Mouse (Mus musculus): ENCODE measurements around the gene Plpp3. TPM values are rescaled to one million over a fixed set of nuclear protein-coding genes. Genes with fewer than 3 reads are reported as not detected.

Gene Plpp3
- polyA plus RNA-seq (2014; fragmentation: Nextera tagmentation; extraction: Ambion mirVana) = 73.5 and 79.3 TPM in 2 replicates

DNA sequence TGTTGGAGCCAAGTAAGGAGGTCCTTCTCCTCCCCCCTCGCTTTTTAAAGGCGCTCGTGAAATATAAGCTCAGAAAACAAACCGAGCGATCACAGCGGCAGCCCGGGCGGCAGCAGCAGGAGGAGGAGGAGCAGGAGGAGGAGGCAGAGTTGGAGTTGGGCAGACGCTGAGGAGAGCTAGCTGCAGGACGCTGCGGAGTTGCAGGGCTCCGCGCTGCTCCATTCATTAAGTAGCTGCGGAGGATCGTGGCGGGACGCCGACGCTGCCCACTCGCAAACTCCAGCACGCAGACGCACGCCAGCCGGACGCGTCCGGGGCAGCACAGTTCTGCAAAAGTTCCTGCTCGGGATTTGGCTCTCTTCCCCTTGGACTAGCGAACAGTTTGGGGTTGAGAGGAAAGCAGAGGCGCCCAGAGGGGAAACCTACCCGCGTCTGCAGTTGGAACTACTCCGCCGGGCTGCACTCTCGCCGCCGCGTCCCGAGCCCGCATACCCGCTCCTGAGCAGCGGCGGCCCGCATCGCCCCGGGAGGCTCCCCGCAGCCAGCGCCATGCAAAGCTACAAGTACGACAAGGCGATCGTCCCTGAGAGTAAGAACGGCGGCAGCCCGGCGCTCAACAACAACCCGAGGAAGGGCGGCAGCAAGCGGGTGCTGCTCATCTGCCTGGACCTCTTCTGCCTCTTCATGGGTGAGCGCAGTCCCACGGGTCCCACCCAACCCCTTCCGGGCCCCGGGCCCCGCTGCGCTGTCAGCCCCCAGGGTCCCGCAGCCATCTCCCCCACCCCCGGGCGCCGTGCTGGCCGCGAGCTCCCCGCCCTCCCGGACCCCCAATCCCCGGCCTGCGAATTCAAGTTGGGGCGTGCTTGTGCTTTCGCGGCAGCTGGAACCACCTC, at the start of gene Plpp3:
TSS of gene Plpp3 (plus strand) at position 72 of the 893 bp plus-strand sequence.
- peak; percentile 87 for ATAC-seq (replicated peaks; ENCODE audit: insufficient number of reproducible peaks, low FRiP score, low TSS enrichment, low read depth)
- 0% methylated on average over 61 of the region's 77 CpGs for WGBS
- H3K9me3 ChIP-seq (replicated peaks; ENCODE audit: control insufficient read depth, low read length) = no peaks in the 10 kb centered on the region
- peak within 1 kb of the TSS; percentile 97 for H3K4me3 ChIP-seq (ENCODE audit: low read depth, low read length)
- no peaks in the 10 kb centered on the region for H3K27me3 ChIP-seq (ENCODE audit: control insufficient read depth, insufficient read depth, low read length)
- H3K9ac ChIP-seq (replicated peaks; ENCODE audit: low read length) = peak within 1 kb of the TSS; percentile 97
- DNase-seq (ENCODE audit: low spot score) = peak; percentile 94
- peak within 1 kb of the TSS; percentile 97 for H3K27ac ChIP-seq (replicated peaks; ENCODE audit: low read depth, low read length)
- no peaks in the 10 kb centered on the region for H3K36me3 ChIP-seq (replicated peaks; ENCODE audit: control insufficient read depth, insufficient read depth, low read depth, low read length)
- H3K4me2 ChIP-seq (ENCODE audit: low read depth, low read length) = peak within 1 kb of the TSS; percentile 77
- no peaks in the 10 kb centered on the region for H3K4me1 ChIP-seq (ENCODE audit: control insufficient read depth, insufficient read depth, low read length)

DNA sequence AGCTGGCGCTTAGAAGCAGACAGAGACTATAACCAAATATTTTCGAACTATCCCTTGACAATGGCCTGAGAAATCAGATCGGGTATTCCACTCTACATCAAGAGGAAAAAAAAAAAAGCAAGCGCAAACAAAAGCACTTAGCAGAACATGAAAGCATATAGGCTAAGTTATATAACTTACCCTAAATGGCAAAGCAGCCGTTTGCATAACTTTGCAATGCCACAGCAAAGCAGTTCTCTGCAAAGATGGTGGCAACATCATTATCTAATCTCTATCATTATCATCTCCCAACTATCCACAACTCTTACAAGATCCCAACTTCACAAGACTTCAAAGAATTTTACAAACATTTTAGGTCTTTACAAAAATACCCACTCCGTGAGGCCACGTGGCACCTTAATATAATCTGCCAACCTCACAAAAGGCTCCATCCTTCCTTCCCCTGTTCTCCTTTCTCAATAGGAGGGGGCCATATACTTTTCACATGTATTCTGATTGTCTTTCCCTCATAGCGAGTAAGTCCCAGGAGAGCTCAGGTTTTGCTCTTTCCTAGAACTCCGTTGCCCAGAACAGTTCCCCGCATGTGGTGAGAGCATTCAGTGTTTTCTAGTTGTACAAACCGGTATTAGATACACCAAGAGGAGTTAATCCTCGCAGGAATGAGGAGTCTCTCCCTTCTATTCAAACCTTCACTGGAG, 49.1 kb upstream of the Plpp3 start:
- WGBS = 63% methylated on average over 12 of the region's 12 CpGs
- Histone ChIP-seq H3K9me3 (replicated peaks; ENCODE audit: control insufficient read depth, low read length) (no peaks in the 10 kb centered on the region), H3K9ac (replicated peaks; ENCODE audit: low read length) (no peak overlapping the region), H3K4me2 (ENCODE audit: low read depth, low read length) (no peak overlapping the region), H3K27me3 (ENCODE audit: control insufficient read depth, insufficient read depth, low read length) (peaks cover 6% of the 10 kb centered on the region), H3K36me3 (replicated peaks; ENCODE audit: control insufficient read depth, insufficient read depth, low read depth, low read length) (no peaks in the 10 kb centered on the region), H3K4me3 (ENCODE audit: low read depth, low read length) (no peak overlapping the region), H3K27ac (replicated peaks; ENCODE audit: low read depth, low read length) (no peak overlapping the region), H3K4me1 (ENCODE audit: control insufficient read depth, insufficient read depth, low read length) (no peaks in the 10 kb centered on the region; the same call in 1 of the 2 replicates)
- ATAC-seq (replicated peaks; ENCODE audit: insufficient number of reproducible peaks, low FRiP score, low TSS enrichment, low read depth) (no peak), DNase-seq (ENCODE audit: low spot score) (no peak)

DNA sequence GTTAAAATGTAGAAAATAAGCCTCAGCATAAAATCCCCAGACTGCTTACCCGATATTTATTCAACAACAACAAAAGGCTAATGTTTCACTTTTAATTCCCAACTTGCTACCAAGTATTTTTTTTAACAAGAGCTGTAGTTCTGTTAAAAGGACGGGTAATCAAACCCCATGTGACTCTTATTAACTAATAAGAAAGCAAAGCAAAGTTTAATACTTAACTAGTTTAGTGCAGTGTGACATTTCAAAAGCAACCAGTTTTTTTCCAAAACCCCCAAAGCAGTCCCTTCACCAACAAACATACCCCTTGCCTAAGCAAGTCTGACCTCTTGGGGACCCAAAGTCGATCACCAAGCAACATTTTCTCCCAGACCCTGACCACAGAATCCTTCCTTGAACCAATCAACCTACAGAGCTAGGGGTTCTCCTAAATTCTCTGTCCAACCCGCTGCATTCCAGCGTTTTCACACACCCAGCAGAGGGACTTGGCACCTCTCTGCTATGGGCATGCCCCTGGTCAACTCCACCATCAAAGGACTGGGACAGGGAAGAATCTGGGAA, 48.4 kb upstream of the Plpp3 start:
- ATAC-seq (replicated peaks; ENCODE audit: insufficient number of reproducible peaks, low FRiP score, low TSS enrichment, low read depth) = no peak; the same call in 1 of the 2 replicates
- Histone ChIP-seq H3K9me3 (replicated peaks; ENCODE audit: control insufficient read depth, low read length) (no peaks in the 10 kb centered on the region), H3K36me3 (replicated peaks; ENCODE audit: control insufficient read depth, insufficient read depth, low read depth, low read length) (no peaks in the 10 kb centered on the region), H3K4me1 (ENCODE audit: control insufficient read depth, insufficient read depth, low read length) (no peaks in the 10 kb centered on the region; the same call in 1 of the 2 replicates), H3K27me3 (ENCODE audit: control insufficient read depth, insufficient read depth, low read length) (peaks cover 6% of the 10 kb centered on the region), H3K4me3 (ENCODE audit: low read depth, low read length) (peak overlapping the region; percentile 67), H3K27ac (replicated peaks; ENCODE audit: low read depth, low read length) (no peak overlapping the region), H3K4me2 (ENCODE audit: low read depth, low read length) (peak overlapping the region; percentile 96), H3K9ac (replicated peaks; ENCODE audit: low read length) (peak overlapping the region; percentile 77; the same call in 1 of the 2 replicates)
- 16% methylated on average over 5 of the region's 5 CpGs for WGBS
- DNase-seq (ENCODE audit: low spot score) = no peak

DNA sequence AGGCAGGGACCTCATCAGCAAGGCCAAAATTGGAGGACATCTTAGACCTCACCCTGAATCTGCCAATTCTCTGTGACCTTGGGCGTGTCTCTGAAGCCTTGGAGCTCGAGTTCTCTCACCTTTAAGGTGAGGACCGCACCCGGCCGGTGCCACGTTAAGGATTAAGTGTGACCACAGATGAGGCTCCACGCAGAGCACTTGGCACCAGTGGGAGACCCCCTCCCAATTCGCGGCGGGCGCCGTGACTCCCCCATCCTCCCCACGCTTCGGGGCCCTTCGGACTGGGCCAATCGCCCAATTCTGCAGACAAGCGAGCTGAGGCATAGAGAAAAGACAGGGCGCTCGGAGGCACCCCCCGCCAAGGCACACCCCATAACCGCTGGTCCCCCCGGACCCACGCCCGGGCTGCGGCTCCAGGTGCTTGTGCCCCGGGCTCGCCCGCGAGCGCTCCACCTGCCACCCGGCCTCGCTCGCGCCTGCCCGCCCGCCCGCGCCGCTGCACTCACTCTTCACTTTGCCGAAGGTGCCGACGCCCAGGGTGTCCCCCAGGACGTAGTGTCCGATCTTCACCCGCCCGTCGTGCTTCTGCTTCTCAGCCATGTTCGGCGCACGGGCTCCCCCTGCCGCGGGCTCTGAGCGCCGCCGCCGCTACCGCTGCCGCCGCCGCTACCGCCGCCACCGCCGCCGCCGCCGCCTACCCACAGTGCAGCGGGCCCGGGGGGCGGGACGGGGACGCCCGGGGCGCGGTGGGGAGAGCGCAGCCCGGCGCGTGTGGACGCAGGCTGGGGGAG, 47.8 kb upstream of the Plpp3 start, which contains the start of gene Prkaa2:
TSS of gene Prkaa2 (minus strand) at position 692 of the 791 bp plus-strand sequence.
- Histone ChIP-seq H3K36me3 (replicated peaks; ENCODE audit: control insufficient read depth, insufficient read depth, low read depth, low read length) (no peaks in the 10 kb centered on the region), H3K4me3 (ENCODE audit: low read depth, low read length) (peak within 1 kb of the TSS; percentile 67), H3K9ac (replicated peaks; ENCODE audit: low read length) (peak within 1 kb of the TSS; percentile 77), H3K4me2 (ENCODE audit: low read depth, low read length) (peak within 1 kb of the TSS; percentile 96), H3K27ac (replicated peaks; ENCODE audit: low read depth, low read length) (no peak within 1 kb of the TSS), H3K27me3 (ENCODE audit: control insufficient read depth, insufficient read depth, low read length) (peaks cover 6% of the 10 kb centered on the region), H3K4me1 (ENCODE audit: control insufficient read depth, insufficient read depth, low read length) (no peaks in the 10 kb centered on the region; the same call in 1 of the 2 replicates), H3K9me3 (replicated peaks; ENCODE audit: control insufficient read depth, low read length) (no peaks in the 10 kb centered on the region)
- DNase-seq (ENCODE audit: low spot score) (peak; percentile 69), ATAC-seq (replicated peaks; ENCODE audit: insufficient number of reproducible peaks, low FRiP score, low TSS enrichment, low read depth) (peak; percentile 81)
- WGBS = 1% methylated on average over 73 of the region's 80 CpGs

DNA sequence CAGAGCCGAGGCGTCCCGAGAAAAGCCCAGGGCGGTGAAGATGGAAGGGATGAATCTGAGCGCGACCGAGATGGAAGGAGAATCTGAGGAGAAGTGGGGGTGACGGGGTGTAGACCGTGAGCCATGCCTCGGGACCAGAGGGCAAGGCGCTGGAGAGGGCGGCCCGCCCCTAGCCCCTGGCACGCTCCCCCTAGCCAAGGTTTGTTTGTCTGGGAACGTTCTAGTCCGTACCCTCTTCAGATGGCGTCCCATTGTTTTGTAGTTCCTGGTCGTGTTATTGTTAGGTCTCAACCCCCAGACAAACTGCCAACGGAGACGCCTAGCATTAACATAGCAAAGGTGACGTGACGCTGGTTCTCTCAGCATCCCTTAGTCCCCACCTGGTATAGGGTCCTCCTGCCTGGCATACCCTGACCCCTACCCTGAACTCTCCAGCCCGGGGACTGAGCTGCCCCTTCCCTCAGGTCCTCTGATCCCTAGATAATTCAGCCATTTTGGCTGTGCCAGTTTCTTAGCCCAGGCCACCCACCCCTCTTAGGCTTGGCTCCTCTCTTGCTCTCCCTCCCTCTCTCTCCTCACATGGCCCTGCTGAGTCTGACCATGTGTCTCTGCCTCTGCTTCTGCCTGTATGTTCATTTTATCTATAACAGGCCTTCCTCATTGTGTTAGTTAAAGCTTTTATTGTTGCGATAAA, 47.0 kb upstream of the Plpp3 start:
- Histone ChIP-seq H3K36me3 (replicated peaks; ENCODE audit: control insufficient read depth, insufficient read depth, low read depth, low read length) (no peaks in the 10 kb centered on the region), H3K9me3 (replicated peaks; ENCODE audit: control insufficient read depth, low read length) (no peaks in the 10 kb centered on the region), H3K27me3 (ENCODE audit: control insufficient read depth, insufficient read depth, low read length) (peaks cover 6% of the 10 kb centered on the region), H3K4me3 (ENCODE audit: low read depth, low read length) (peak overlapping the region; percentile 67), H3K4me2 (ENCODE audit: low read depth, low read length) (peak overlapping the region; percentile 96), H3K27ac (replicated peaks; ENCODE audit: low read depth, low read length) (no peak overlapping the region), H3K9ac (replicated peaks; ENCODE audit: low read length) (peak overlapping the region; percentile 77), H3K4me1 (ENCODE audit: control insufficient read depth, insufficient read depth, low read length) (no peaks in the 10 kb centered on the region; the same call in 1 of the 2 replicates)
- DNase-seq (ENCODE audit: low spot score) (no peak), ATAC-seq (replicated peaks; ENCODE audit: insufficient number of reproducible peaks, low FRiP score, low TSS enrichment, low read depth) (peak; percentile 79)
- 3% methylated on average over 21 of the region's 24 CpGs for WGBS

DNA sequence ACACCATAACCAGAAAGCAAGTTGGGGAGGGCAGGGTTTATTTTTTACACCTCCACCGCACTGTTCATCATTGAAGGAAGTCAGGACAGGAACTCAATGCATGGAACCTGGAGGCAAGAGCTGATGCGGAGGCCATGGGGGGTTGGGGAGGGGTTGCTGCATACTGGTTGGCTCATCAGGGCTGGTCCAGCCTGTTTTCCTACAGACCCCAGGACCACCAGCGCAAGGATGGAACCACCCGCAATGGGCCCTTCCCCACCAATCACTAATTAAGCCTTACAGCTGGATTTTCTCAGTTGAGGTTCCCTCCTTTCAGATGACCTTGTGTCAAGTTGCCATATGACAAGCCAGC, 46.5 kb upstream of the Plpp3 start:
- DNase-seq (ENCODE audit: low spot score) (no peak), ATAC-seq (replicated peaks; ENCODE audit: insufficient number of reproducible peaks, low FRiP score, low TSS enrichment, low read depth) (no peak)
- Histone ChIP-seq H3K4me1 (ENCODE audit: control insufficient read depth, insufficient read depth, low read length) (no peaks in the 10 kb centered on the region; the same call in 1 of the 2 replicates), H3K27ac (replicated peaks; ENCODE audit: low read depth, low read length) (no peak overlapping the region), H3K4me2 (ENCODE audit: low read depth, low read length) (peak overlapping the region; percentile 96), H3K4me3 (ENCODE audit: low read depth, low read length) (no peak overlapping the region), H3K27me3 (ENCODE audit: control insufficient read depth, insufficient read depth, low read length) (peaks cover 6% of the 10 kb centered on the region), H3K9me3 (replicated peaks; ENCODE audit: control insufficient read depth, low read length) (no peaks in the 10 kb centered on the region), H3K36me3 (replicated peaks; ENCODE audit: control insufficient read depth, insufficient read depth, low read depth, low read length) (no peaks in the 10 kb centered on the region), H3K9ac (replicated peaks; ENCODE audit: low read length) (no peak overlapping the region)
- 59% methylated on average over 4 of the region's 4 CpGs for WGBS

DNA sequence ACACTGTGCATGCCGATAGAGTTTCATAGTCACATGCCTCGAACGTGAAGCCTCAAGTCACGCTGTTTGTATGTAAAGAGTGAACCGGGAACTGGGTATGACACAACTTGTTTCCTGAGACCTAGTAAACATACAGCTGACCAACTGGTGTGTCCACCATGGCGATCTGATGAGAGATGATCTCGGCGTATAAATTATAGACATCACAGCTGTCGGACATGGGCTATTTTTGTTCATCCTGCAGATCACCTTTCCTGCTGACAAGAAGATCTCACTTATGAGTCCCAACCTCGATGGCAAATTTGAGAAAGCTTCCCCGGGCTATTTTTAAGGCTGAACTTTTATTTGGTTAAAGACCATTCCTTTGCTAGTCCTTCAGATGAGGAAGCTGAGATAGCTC, 45.4 kb upstream of the Plpp3 start:
- WGBS = 86% methylated on average over 11 of the region's 11 CpGs
- no peak overlapping the region for H3K9ac ChIP-seq (replicated peaks; ENCODE audit: low read length)
- no peaks in the 10 kb centered on the region for H3K9me3 ChIP-seq (replicated peaks; ENCODE audit: control insufficient read depth, low read length)
- no peak overlapping the region for H3K4me2 ChIP-seq (ENCODE audit: low read depth, low read length)
- H3K27ac ChIP-seq (replicated peaks; ENCODE audit: low read depth, low read length) = no peak overlapping the region
- ATAC-seq (replicated peaks; ENCODE audit: insufficient number of reproducible peaks, low FRiP score, low TSS enrichment, low read depth) = no peak
- peaks cover 6% of the 10 kb centered on the region for H3K27me3 ChIP-seq (ENCODE audit: control insufficient read depth, insufficient read depth, low read length)
- DNase-seq (ENCODE audit: low spot score) = no peak
- no peaks in the 10 kb centered on the region; the same call in 1 of the 2 replicates for H3K4me1 ChIP-seq (ENCODE audit: control insufficient read depth, insufficient read depth, low read length)
- H3K36me3 ChIP-seq (replicated peaks; ENCODE audit: control insufficient read depth, insufficient read depth, low read depth, low read length) = no peaks in the 10 kb centered on the region
- H3K4me3 ChIP-seq (ENCODE audit: low read depth, low read length) = no peak overlapping the region

All from embryonic facial prominence, embryonic 11.5 days (tissue).